Mouse (Mus musculus): ENCODE data around the gene Plekhm2. TPM values are rescaled to one million over a fixed set of nuclear protein-coding genes. Genes with fewer than 3 reads are reported as not detected.

Gene Plekhm2
- polyA plus RNA-seq, 1 experiment = 1.1 TPM

DNA sequence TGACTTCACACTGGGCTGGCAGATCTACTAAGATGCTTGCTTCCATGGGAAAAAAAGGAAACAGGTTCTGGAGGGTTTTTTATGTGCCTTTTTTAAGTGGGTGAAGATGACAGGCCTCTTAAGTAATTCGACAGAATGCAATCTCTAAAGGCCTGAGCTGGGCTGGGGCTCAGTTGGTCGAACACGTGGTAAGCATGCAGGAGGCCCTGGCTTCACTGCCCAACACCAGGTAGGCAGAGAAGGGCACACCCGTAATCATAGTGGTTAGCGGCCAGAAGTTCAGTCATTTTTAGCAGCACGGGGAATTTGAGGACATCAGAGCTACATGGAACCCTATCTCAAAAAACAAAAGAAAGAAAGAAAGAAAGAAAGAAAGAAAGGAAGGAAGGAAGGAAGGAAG lies 10.2 kb downstream of the Plekhm2 start:
- Histone ChIP-seq H3K36me3 (ENCODE audit: control insufficient read depth) (peaks cover 30% of the 10 kb centered on the region), H3K4me1 (ENCODE audit: control insufficient read depth) (peaks cover 4% of the 10 kb centered on the region), H3K4me3 (replicated peaks) (no peak overlapping the region), H3K27me3 (ENCODE audit: control insufficient read depth) (no peaks in the 10 kb centered on the region), H3K9me3 (ENCODE audit: control insufficient read depth, low read length) (no peaks in the 10 kb centered on the region)
- no peak for TF ChIP-seq GATA1 (IDR thresholded peaks at IDR 0.05; ENCODE audit: low read length)

DNA sequence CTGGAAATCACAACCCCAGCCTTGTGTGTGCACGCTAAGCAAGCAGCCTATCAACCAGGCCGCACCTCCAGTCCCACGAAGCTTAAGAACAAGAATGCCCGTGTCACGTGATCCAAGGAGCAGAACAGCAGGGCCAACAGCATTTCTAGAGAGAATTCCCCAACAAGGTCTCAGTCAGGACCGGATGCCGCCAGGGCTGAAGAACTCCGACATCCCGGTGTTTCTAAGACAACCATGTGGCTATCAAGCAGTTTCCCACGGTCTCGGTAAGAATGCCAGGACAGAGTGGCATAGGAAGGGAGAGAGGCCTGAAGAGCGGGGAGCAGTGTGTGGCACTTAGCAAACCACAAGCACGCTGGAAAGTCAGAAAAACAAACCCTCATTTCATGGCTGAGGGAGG lies 10.9 kb downstream of the Plekhm2 start:
- Histone ChIP-seq H3K27me3 (ENCODE audit: control insufficient read depth) (no peaks in the 10 kb centered on the region), H3K4me3 (replicated peaks) (no peak overlapping the region), H3K36me3 (ENCODE audit: control insufficient read depth) (peaks cover 27% of the 10 kb centered on the region), H3K4me1 (ENCODE audit: control insufficient read depth) (peaks cover 4% of the 10 kb centered on the region), H3K9me3 (ENCODE audit: control insufficient read depth, low read length) (no peaks in the 10 kb centered on the region)
- TF ChIP-seq TAL1 (IDR thresholded peaks at IDR 0.05; ENCODE audit: low read length) (no peak), GATA1 (IDR thresholded peaks at IDR 0.05; ENCODE audit: low read length) (no peak)

DNA sequence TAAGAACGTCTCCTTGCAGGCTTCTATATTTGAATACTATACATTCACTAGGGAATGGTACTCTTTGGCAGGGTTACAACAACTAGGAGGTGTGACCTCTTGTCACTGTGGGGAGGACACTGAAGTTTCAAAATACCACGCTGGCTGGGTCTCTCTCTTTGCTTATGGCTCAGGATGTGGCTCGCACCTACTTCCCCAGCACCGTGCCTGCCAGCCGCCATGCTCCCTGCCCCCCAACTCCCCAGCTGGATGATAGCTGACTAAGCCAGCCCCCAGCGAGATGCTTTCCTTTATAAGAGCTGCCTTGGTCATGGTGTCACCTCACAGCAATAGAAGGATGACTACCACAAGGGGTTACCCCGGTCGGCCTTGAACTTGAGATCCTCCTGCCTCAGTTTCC lies 11.7 kb downstream of the Plekhm2 start:
- H3K4me1 ChIP-seq (ENCODE audit: control insufficient read depth) = peaks cover 2% of the 10 kb centered on the region
- TF ChIP-seq GATA1 (IDR thresholded peaks at IDR 0.05; ENCODE audit: low read length) (no peak), TAL1 (IDR thresholded peaks at IDR 0.05; ENCODE audit: low read length) (no peak)
- H3K27me3 ChIP-seq (ENCODE audit: control insufficient read depth) = no peaks in the 10 kb centered on the region
- H3K36me3 ChIP-seq (ENCODE audit: control insufficient read depth) = peaks cover 24% of the 10 kb centered on the region
- no peaks in the 10 kb centered on the region for H3K9me3 ChIP-seq (ENCODE audit: control insufficient read depth, low read length)
- no peak overlapping the region for H3K4me3 ChIP-seq (replicated peaks)

DNA sequence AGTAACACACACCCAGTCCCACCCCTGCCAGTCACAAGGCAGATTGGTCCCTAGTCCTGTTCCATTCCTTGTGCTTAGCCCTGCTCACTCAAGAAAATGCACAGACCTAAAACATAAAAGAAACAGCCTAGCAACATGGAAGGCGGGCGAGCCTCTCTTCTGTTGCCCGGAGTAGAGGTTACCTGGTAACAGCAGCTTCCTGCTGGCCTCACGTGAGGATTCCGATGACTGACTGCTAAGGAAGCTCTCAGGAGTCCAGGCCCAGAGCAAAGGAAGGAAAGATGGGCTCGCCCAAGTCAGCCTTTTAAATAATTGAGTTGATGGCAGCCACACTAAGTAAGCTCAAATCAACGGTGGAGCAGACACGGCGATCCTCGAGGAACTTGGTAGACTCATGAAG lies 12.8 kb downstream of the Plekhm2 start:
- H3K4me1 ChIP-seq (ENCODE audit: control insufficient read depth) = peaks cover 2% of the 10 kb centered on the region
- no peak overlapping the region for H3K4me3 ChIP-seq (replicated peaks)
- H3K27me3 ChIP-seq (ENCODE audit: control insufficient read depth) = no peaks in the 10 kb centered on the region
- H3K36me3 ChIP-seq (ENCODE audit: control insufficient read depth) = peaks cover 20% of the 10 kb centered on the region
- TF ChIP-seq GATA1 (IDR thresholded peaks at IDR 0.05; ENCODE audit: low read length) (no peak), TAL1 (IDR thresholded peaks at IDR 0.05; ENCODE audit: low read length) (no peak)
- H3K9me3 ChIP-seq (ENCODE audit: control insufficient read depth, low read length) = no peaks in the 10 kb centered on the region

DNA sequence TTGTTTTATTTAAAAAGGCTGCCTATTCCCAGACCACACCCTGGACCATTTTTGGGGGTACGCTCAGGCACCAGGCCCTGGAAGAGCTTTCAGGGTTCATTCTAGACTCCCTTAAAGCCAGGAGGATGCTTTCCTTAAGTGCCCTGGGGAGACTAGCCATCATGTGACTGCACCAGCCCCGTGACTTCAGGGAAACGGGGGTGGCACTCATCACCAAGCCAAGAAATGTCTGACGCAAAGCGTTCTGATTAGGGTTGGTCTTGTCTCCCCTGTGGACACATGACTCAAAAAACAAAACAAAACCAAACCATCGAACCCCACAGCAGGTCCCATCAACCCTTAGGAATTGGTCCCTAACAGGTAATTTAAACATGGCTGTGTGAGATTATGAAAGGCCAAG lies 13.4 kb downstream of the Plekhm2 start:
- Histone ChIP-seq H3K36me3 (ENCODE audit: control insufficient read depth) (peaks cover 22% of the 10 kb centered on the region), H3K9me3 (ENCODE audit: control insufficient read depth, low read length) (no peaks in the 10 kb centered on the region), H3K4me1 (ENCODE audit: control insufficient read depth) (peaks cover 2% of the 10 kb centered on the region), H3K4me3 (replicated peaks) (no peak overlapping the region), H3K27me3 (ENCODE audit: control insufficient read depth) (no peaks in the 10 kb centered on the region)
- TF ChIP-seq GATA1 (IDR thresholded peaks at IDR 0.05; ENCODE audit: low read length) (no peak), TAL1 (IDR thresholded peaks at IDR 0.05; ENCODE audit: low read length) (no peak)

DNA sequence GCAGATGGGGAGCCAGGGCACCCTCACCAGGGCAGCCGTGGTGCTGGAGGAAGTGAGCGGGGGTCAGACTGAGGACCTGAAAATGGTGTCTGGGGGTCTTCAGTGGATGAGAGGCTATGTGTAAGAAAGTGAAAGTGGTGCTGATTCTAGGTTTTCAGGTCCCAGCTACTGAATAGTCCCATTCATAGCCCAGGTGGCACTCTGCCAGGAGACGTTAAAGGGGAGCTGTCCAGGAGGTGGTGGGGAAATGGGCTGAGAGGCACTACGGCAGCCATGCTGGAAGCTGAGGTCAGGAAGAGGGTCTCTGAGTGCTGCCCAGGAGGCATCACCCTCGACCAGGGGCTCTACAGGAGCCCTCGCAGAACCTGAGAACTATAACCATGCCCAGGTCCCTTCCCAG lies 15.5 kb downstream of the Plekhm2 start:
- no peaks in the 10 kb centered on the region for H3K27me3 ChIP-seq (ENCODE audit: control insufficient read depth)
- no peak overlapping the region for H3K4me3 ChIP-seq (replicated peaks)
- H3K4me1 ChIP-seq (ENCODE audit: control insufficient read depth) = peaks cover 2% of the 10 kb centered on the region
- H3K9me3 ChIP-seq (ENCODE audit: control insufficient read depth, low read length) = no peaks in the 10 kb centered on the region
- TF ChIP-seq TAL1 (IDR thresholded peaks at IDR 0.05; ENCODE audit: low read length) (no peak), GATA1 (IDR thresholded peaks at IDR 0.05; ENCODE audit: low read length) (no peak)
- H3K36me3 ChIP-seq (ENCODE audit: control insufficient read depth) = peaks cover 22% of the 10 kb centered on the region

DNA sequence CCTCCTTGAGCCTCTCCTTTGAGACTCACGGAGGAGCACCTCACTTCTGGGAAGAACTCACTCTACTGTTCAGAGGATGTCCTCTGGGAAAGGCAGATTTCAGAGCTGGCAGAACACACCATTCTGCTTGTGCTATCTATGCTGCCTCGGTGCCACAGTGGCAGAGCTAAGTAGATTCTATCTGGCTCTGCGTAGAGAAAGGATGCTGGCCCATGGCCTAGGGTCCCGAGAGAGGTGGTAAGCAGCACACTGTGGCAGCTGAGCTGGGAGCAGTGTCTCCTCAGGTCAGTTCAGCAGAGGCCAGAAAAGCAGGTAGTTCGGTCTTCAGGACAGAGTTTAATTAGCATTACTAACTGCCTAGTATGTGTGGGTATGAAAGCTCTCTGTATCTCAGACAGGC lies 16.4 kb downstream of the Plekhm2 start:
- Histone ChIP-seq H3K9me3 (ENCODE audit: control insufficient read depth, low read length) (no peaks in the 10 kb centered on the region), H3K4me3 (replicated peaks) (no peak overlapping the region), H3K4me1 (ENCODE audit: control insufficient read depth) (peaks cover 2% of the 10 kb centered on the region), H3K27me3 (ENCODE audit: control insufficient read depth) (no peaks in the 10 kb centered on the region), H3K36me3 (ENCODE audit: control insufficient read depth) (peaks cover 15% of the 10 kb centered on the region)
- TF ChIP-seq GATA1 (IDR thresholded peaks at IDR 0.05; ENCODE audit: low read length) = no peak
- no peak for TF ChIP-seq TAL1 (IDR thresholded peaks at IDR 0.05; ENCODE audit: low read length)

DNA sequence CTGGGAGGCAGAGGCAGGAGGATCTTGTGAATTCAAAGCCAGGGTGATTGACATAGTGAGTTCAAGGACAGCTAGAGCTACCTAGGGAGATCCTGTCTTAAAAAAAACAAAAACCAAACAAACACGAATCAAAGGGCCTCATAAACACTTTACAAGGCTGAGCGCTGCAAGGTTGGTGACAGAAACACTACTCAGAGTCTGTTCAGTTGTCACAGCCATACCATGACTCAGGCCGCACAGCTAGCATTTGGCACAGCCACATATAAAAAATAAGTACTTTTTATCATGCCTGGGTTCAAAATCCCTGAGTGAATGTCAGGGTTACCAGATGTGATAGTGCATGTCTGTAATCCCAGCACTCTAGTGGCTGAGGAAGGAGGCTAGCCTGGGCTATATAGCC lies 17.5 kb downstream of the Plekhm2 start:
- no peak overlapping the region for H3K4me3 ChIP-seq (replicated peaks)
- TF ChIP-seq GATA1 (IDR thresholded peaks at IDR 0.05; ENCODE audit: low read length) (no peak), TAL1 (IDR thresholded peaks at IDR 0.05; ENCODE audit: low read length) (no peak)
- peaks cover 15% of the 10 kb centered on the region for H3K36me3 ChIP-seq (ENCODE audit: control insufficient read depth)
- H3K4me1 ChIP-seq (ENCODE audit: control insufficient read depth) = peaks cover 4% of the 10 kb centered on the region
- H3K9me3 ChIP-seq (ENCODE audit: control insufficient read depth, low read length) = no peaks in the 10 kb centered on the region
- no peaks in the 10 kb centered on the region for H3K27me3 ChIP-seq (ENCODE audit: control insufficient read depth)

DNA sequence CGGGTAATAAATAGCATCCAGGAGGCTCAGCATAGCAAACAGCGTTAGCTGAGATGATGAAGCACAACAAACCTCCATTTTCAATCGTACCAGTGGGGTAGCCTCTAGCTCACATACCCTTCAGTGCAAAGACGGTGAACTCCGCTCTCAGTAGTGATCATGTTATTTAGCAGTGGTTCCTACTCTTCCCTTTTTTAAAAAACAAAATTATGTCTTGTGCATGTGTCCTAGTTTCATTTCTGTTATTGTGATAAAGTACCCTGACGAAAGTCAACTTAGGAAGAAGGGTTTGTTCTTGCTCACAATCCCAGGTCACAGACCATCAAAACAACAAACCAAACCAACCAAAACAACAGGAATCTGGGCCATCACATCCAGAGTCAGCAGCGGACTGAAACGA lies 18.7 kb downstream of the Plekhm2 start:
- TF ChIP-seq TAL1 (IDR thresholded peaks at IDR 0.05; ENCODE audit: low read length) (no peak), GATA1 (IDR thresholded peaks at IDR 0.05; ENCODE audit: low read length) (no peak)
- Histone ChIP-seq H3K9me3 (ENCODE audit: control insufficient read depth, low read length) (no peaks in the 10 kb centered on the region), H3K36me3 (ENCODE audit: control insufficient read depth) (peaks cover 19% of the 10 kb centered on the region), H3K27me3 (ENCODE audit: control insufficient read depth) (no peaks in the 10 kb centered on the region), H3K4me3 (replicated peaks) (no peak overlapping the region), H3K4me1 (ENCODE audit: control insufficient read depth) (peaks cover 9% of the 10 kb centered on the region)

DNA sequence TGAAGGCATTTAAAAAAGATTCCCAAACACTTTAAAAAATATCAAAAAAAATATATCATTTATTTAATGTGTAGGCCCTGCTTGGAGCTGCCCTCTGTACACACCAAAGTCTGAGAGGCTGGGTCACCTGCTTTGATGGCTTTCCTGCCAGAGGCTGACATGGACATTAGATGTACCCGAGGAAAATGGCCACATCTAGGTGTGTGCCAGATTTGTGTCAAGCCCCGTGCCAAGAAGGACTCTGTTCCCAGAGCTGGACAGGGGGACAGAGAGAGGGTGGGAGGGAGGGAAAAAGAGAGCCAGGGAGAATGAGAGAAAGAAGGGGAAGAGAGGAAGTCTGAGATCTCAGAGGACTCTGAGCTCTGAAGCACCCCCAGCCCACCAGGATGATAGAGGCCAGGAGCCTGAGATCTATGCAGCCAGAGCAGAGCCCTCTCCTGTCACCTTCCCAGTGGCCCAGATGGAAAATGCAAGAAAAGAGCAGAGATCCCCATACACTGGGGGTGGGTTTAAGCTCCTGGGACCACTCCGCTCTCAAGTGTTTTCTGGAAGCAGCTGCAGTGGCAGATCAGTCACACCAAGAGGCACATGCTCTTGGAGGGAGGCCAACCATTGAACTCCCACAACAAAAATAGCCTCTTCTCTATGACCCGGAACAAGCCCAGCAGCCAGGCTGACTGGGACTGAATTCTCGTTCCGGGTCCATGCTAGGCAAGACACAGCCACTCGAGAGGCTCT lies 21.4 kb downstream of the Plekhm2 start:
- no peaks in the 10 kb centered on the region for H3K27me3 ChIP-seq (ENCODE audit: control insufficient read depth)
- peaks cover 37% of the 10 kb centered on the region for H3K36me3 ChIP-seq (ENCODE audit: control insufficient read depth)
- TF ChIP-seq TAL1 (IDR thresholded peaks at IDR 0.05; ENCODE audit: low read length) (no peak), GATA1 (IDR thresholded peaks at IDR 0.05; ENCODE audit: low read length) (no peak)
- no peak overlapping the region for H3K4me3 ChIP-seq (replicated peaks)
- H3K4me1 ChIP-seq (ENCODE audit: control insufficient read depth) = peaks cover 11% of the 10 kb centered on the region
- H3K9me3 ChIP-seq (ENCODE audit: control insufficient read depth, low read length) = no peaks in the 10 kb centered on the region

Data from erythroblast, embryonic 14.5 days (primary cell).